Mouse (Mus musculus) liver, postnatal 0 days (tissue): ENCODE data around the gene Slc17a5.

Source experiments
- CTCF ChIP-seq: sonication (generic); IDR thresholded peaks from 2 replicates; pipeline ENCODE4 v1.5.1; 2016; ENCODE audit warnings: antibody characterized with exemption, low read depth
- EP300 ChIP-seq: IDR thresholded peaks from 2 replicates; pipeline ENCODE4 v1.6.1; 2016; ENCODE audit warnings: antibody characterized with exemption, low read depth, mild to moderate bottlenecking

- TF ChIP-seq CTCF: no peak
- TF ChIP-seq EP300: no peak
Observed at GRCm38 (mm10) chr9:78508106-78508786, 79.6 kb downstream of the Slc17a5 start.
